Mouse (Mus musculus) fibroblast of lung, adult 2 months (primary cell): ENCODE measurements around the gene Sirpa.
A peak's percentile ranks its signal among the peaks of the same experiment; 100 is the strongest.

Experiments
- DNase-seq: peaks from one replicate; pipeline ENCODE4 v3.0.0-alpha.2; 2011; ENCODE audit warnings: low read depth

Sirpa gene

DNA sequence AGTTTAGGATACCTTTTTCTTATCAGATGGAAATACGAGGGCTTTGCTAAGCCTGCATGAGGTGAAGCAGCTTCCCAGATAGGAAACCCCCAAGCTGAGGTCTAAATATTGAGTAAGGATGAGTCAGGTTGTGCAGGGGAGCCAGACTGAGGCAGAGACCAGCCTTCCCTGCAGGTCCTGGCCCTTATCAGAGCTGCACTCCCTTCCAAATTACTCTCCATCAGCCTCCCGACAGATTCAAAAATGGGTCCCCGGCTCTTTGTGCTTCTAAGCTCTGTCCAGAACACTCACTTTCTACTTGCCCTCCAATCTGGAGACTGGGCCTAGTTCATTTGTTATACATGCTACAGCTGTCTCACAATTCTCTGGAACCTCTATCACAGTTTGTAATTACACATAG is 41.3 kb downstream of the Sirpa start:
- DNase-seq: no peak

DNA sequence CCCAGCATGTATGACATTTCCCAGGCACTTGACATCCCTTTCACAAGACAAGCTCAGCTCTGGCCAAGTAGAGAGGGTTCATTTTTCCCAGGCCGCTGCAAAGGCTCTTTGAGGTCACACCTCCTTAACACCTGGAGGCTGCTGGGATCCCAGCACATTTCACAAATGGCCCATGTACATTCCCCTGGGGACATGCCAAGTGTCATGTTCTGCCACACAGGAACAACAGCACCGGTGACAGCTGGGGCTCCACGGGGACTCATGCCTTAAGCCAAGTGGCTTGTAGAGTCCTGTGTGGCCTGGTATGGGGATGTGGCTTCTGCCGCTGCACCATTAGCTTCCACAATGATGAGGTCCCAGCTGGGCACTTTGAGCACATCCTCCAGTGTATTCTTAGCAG is 60.0 kb downstream of the Sirpa start:
- no peak for DNase-seq

DNA sequence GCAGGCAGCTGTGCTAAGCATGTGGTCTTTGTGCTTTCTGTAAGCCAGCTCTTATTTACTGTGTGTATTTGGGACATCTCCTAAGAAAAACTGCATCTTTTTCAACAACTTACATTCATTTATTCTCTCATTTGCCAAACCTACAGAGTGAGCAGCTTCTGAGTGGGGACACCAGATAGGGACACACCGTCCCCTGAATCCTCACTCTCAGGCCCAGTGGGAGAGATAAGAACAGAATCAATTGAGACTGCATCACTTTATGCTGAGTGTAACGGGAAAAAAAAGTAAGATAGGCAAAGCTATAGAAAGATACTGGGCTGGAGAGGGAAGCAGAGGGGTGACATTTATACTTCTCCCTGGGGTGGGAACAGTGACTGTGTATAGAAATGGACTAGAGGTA is 61.0 kb downstream of the Sirpa start:
- no peak for DNase-seq

DNA sequence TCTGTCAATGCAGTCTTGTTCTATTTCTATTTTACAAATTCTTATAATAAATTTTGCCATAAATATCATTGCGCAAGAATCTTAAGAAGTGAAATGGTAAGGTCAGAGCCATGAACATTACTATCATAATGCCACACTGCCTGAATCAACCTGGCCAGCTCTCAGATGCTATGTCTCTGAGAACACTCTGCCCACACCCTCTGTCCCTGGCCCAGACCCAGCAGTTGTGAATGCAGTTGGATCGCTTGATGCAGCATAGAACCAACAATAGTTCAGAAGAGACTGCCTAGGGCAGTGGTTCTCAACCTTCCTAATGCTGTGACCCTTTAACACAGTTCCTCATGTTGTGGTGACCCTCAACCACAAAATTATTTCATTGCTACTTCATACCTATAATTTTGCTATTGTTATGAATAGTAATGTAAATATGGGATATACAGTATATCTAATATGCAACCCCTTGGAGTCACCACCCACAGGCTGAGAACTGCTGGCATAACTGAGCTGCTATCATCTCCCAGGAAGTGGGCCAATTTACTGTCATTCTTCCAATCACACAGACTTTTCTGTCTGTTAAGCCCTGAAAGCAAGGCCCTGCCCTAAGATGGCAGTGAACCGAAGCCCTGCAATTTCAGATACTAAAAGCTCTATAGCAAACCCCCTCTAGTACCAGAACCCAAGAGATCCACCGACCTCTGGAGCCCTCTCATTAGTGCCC is 61.8 kb downstream of the Sirpa start:
- no peak for DNase-seq

DNA sequence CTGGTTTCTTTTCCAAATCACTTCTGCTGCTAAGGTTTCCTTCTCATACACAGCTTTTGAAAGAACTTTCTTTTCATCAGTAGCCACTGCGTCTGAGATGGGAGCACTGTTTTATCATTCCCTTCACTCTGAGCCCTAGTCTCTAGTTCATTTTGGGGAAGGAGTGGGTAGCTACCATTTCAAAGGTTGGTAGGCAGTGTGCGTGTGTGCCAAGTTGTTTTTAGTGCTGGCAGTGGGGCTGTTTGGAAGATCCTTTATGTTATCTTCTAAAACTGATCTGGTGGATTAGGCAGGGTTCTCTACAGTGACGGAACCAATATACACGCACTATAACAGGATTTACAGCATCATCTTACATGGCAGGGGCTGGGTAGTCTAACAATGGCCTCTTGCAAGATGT is 62.4 kb downstream of the Sirpa start:
- DNase-seq: no peak

DNA sequence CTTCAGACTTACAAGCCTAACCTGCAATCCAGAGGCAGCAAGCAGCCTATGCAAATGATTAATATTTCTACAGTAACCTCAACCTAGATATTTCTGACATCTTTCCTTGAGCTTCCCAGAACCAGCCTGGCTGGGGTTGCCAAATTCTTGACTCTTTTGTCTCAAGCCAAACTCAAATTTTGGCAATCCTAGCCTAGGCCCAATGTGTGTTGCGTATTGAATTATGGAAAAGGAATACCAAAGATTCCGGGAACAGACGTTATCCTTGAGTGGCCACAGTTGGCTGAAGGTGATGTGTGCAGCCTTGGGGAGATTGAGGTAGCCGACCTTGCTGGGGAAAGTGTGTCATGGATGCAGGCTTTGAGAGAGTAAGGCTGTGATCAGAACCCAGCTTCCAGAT is 66.2 kb downstream of the Sirpa start:
- DNase-seq: no peak

DNA sequence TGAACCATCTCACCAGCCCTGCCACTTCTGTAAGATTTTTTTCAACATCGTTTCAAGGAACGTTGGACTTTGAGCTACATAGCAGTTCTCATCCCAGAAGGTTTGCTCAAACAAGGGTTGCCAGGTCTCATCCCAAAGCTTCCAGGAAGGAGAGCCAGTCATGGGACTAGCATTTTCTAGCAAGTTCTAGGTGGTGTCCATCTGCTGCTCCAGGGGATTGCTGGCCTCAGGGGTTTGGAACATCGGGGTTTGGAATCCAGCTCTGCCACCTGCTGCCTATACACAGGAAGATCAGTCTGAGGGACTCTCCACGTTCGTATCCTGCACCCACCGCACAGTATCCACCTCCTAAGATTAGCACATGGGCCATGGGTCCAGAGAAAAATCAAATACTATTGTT is 67.4 kb downstream of the Sirpa start:
- DNase-seq: no peak

DNA sequence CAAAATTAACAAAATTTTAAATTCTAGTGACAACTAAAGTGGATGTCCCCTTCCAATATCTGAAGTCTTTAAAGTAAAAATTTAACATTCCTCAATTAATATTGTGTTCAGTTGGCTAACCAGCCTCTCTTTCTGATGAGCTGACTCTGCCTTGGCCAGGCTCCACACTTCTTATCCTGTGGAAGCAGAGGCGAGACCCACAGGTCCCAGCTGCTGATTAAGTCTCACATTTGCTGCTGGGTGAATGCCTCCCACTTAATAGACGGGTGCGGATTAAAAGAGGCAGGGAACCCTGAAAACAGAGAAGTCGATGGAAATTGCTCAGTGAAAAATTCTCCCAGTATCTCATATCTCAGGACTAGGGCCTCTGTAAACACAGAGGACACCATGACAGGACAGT is 69.8 kb downstream of the Sirpa start:
- no peak for DNase-seq

DNA sequence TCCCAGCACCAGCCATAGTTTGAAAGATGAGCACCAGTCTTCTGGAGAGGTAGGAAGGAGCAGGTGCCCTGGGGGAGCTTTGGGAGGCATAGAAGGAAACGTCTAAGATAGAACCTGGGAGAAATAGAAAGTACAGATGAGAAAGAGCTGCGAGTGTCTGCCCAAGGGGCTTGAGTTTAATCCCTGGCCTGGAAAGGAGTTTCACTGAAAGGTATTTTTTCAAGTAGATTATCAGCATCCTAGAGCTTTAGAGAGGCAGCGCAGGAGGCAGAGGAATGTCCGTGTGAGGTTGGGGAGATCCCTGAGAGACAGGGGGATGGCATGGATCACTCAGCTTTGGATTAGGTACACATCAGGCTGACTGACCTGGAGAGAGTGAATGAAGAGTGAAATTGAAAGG is 79.3 kb downstream of the Sirpa start:
- DNase-seq: no peak

DNA sequence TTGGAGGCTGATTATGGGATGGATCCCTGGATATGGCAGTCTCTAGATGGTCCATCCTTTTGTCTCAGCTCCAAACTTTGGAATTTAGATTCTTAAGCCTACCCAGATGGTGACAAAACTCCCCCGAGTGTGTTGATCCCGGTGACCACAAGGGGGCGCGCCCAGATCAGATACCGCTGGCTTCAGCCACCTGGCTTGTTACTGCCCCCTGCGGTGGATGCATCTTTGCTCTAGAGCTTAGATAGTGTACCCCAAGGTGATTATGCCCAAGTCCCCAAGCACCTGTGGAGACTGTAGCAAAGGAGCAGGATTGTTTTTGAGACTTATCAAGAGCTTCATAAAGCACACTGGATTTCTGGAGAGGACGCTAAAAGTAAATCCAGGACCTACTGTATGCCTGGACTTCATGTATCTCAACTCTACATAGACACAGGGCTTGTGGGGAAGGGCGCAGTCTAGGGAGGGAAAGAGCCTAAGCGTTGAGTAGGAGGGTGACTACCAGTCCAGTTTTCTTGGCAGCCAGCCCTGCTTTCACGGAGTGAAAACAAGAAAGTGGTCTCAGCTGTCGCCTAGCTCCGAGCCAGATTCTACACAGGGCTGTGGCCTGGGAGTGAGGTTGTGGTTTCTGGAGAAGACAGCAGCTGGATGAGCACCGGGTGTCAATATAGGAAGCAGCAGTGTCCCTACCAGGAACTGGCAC is 82.5 kb downstream of the Sirpa start:
- DNase-seq: peak; percentile 27

DNA sequence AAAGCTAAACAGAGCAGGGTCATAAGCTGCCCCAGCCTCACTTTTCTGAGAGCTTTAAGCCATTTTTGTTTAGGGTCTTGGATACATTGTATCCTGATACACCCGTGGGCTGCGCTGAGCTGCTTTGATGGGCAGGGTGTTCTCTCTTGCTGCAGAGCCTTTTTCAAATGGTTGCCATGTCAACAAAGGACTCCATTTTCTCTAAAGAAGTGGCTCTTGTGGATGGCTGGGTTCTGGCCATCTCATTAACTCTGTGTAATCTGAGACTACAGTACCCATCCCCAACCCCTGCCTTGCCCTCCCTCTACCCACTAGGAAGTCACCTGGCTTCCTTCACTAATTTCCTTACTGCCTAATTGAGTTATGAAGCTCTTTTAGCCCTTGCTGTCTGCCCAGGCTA is 85.0 kb downstream of the Sirpa start:
- DNase-seq: no peak

DNA sequence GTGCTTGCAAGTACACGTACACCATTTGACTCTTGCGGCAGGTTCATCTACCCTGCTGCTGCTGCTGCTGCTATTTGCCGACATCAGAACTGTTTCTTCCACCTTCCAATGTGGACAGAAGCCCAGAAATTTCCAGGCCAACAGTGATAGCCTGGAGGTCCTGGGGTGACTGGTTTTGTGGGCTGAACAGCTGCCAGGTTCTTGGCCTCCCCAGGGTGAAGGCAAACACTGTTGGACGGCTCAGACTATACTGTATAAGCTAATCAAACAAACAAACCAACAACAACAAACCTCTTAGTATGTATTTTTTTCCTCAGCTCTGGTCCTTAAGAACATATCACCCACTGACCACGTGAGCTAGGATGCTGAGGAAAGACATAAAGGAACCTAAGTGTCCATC is 86.4 kb downstream of the Sirpa start:
- no peak for DNase-seq

DNA sequence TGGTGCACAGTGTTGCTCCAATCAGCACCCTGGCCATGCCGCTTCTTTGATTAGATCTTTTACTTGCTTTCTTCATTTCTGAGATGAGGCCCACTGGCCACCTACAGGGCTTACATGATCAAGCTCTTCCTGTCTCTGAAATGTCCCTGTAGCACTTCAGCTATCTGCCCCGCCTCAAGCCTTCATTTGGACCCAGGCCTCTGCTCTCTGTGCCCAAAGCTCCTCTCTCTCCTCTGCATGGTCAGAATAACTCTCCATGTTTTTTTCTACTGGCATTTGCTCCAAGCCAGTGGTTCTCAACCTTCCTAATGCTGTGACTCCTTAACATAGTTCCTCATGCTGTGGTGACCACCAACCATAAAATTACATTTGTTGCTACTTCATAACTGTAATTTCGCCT is 87.6 kb downstream of the Sirpa start:
- no peak for DNase-seq
